Mouse (Mus musculus): ENCODE measurements around the gene Celsr3.

DNA sequence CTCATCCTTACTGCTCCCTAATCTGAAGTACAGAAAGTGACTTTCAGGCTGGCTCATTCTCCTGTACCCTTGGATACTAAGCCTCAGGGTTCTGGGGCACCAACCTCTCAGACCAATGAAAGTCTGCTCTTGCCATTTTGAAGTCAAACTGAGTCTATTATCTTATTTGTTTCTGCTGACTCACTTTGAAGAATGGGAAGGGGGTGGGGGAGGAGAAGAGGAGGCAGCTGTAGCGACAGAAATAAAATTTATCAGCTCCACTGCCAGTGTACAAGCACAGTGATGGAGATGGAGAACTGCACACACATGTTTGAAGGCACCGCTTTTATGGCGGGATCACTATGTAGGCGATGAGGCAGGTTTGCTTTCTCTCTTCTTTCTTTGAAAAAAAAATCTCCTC lies 48.8 kb upstream of the Celsr3 start:
- TF ChIP-seq GATA1 (IDR thresholded peaks at IDR 0.05; ENCODE audit: borderline replicate concordance, low read length) (no peak), CTCF (IDR thresholded peaks at IDR 0.05; ENCODE audit: low read depth, low read length) (no peak), POLR2AphosphoS5 (IDR thresholded peaks at IDR 0.05; ENCODE audit: insufficient replicate concordance, low read depth, low read length) (no peak), GATA2 (IDR thresholded peaks at IDR 0.05; ENCODE audit: borderline replicate concordance, low read depth, low read length) (no peak), TAL1 (conservative IDR thresholded peaks at IDR 0.05; ENCODE audit: low read depth, low read length) (no peak)
